In genomic region chr6:143425182-143425829, GRCm38 (mm10) we compare ENCODE assay signal across 14 mouse cellular contexts.
DNase-seq lines count a peak whose midpoint lies in the region; ATAC-seq and TF ChIP-seq lines count a peak whose summit lies in the region.
"Had no signal": no experiment of that assay in that cellular context is flagged by ENCODE, and none has a peak within 500 bp of the region (broad histone marks: within the 10 kb centered on the region; RNA-seq: fewer than 3 reads in every experiment).

No protein-coding gene starts in this region.

- H3K36me3 ChIP-seq in liver, adult 2 months (ENCODE audit: control insufficient read depth, insufficient read depth, low read length) = no peaks in the 10 kb centered on the region
- no peaks in the 10 kb centered on the region for H3K36me3 ChIP-seq in liver, embryonic 11.5 days (ENCODE audit: control insufficient read depth, insufficient read depth, low read length)
- H3K36me3 ChIP-seq in embryonic facial prominence, embryonic 14.5 days (ENCODE audit: control insufficient read depth, insufficient read depth, low read length) = no peaks in the 10 kb centered on the region
- no peaks in the 10 kb centered on the region for H3K36me3 ChIP-seq in intestine, postnatal 0 days (ENCODE audit: control insufficient read depth, insufficient read depth)
- H3K36me3 ChIP-seq: G1E had no signal

- H3K27ac ChIP-seq in liver, adult 2 months (replicated peaks; ENCODE audit: insufficient read depth, low read depth, low read length) = no peak overlapping the region
- H3K27ac ChIP-seq in liver, embryonic 11.5 days (ENCODE audit: low read depth, low read length) = no peak overlapping the region
- H3K27ac ChIP-seq in embryonic facial prominence, embryonic 14.5 days (replicated peaks; ENCODE audit: low read depth, low read length) = no peak overlapping the region
- no peak overlapping the region for H3K27ac ChIP-seq in intestine, postnatal 0 days (ENCODE audit: low read depth, low read length)
- H3K27ac ChIP-seq: heart, adult 2 months had no signal

- H3K4me1 ChIP-seq in liver, adult 2 months (ENCODE audit: control insufficient read depth, insufficient read depth, low read length) = peaks cover 2% of the 10 kb centered on the region; the same call in 1 of the 2 replicates
- no peaks in the 10 kb centered on the region for H3K4me1 ChIP-seq in liver, embryonic 11.5 days (replicated peaks; ENCODE audit: control insufficient read depth, insufficient read depth, low read length)
- 0 out of 2 replicates have a peak, but pooled peaks cover 3% of the 10 kb centered on the region for H3K4me1 ChIP-seq in embryonic facial prominence, embryonic 14.5 days (ENCODE audit: control insufficient read depth, insufficient read depth, low read length)
- no peaks in the 10 kb centered on the region for H3K4me1 ChIP-seq in intestine, postnatal 0 days (replicated peaks; ENCODE audit: control insufficient read depth, insufficient read depth, low read length)

- H3K79me2 ChIP-seq in liver, adult 2 months (ENCODE audit: control insufficient read depth, insufficient read depth, low read length) = no peaks in the 10 kb centered on the region

- peak overlapping the region; percentile 38; the same call in 1 of the 2 replicates for H3K4me3 ChIP-seq in liver, adult 2 months (ENCODE audit: insufficient read depth, low read depth, low read length)
- no peak overlapping the region for H3K4me3 ChIP-seq in liver, embryonic 11.5 days (ENCODE audit: low read depth, low read length)
- H3K4me3 ChIP-seq in embryonic facial prominence, embryonic 14.5 days (ENCODE audit: low read depth, low read length) = no peak overlapping the region
- peak overlapping the region; percentile 24 for H3K4me3 ChIP-seq in intestine, postnatal 0 days (ENCODE audit: low read depth, low read length)
- H3K4me3 ChIP-seq: heart, adult 2 months had no signal

- H3K27me3 ChIP-seq in liver, adult 2 months (ENCODE audit: control insufficient read depth, insufficient read depth, low read length) = no peaks in the 10 kb centered on the region; the same call in 1 of the 2 replicates
- no peaks in the 10 kb centered on the region for H3K27me3 ChIP-seq in liver, embryonic 11.5 days (replicated peaks; ENCODE audit: control insufficient read depth, insufficient read depth, low read length)
- peaks cover 23% of the 10 kb centered on the region for H3K27me3 ChIP-seq in embryonic facial prominence, embryonic 14.5 days (replicated peaks; ENCODE audit: control insufficient read depth, insufficient read depth, low read length)
- H3K27me3 ChIP-seq in intestine, postnatal 0 days (replicated peaks; ENCODE audit: control insufficient read depth, insufficient read depth, low read length) = no peaks in the 10 kb centered on the region

- WGBS in liver, adult 2 months = 15% methylated on average over 17 of the region's 17 CpGs
- WGBS in liver, embryonic 11.5 days = 70% methylated on average over 17 of the region's 17 CpGs
- 43% methylated on average over 17 of the region's 17 CpGs for whole genome bisulfite sequencing in embryonic facial prominence, embryonic 14.5 days
- WGBS in intestine, postnatal 0 days = 10% methylated on average over 17 of the region's 17 CpGs

- H3K4me2 ChIP-seq in liver, embryonic 11.5 days = no peak overlapping the region
- H3K4me2 ChIP-seq in embryonic facial prominence, embryonic 14.5 days (ENCODE audit: low read depth, low read length) = peak overlapping the region; percentile 30; the same call in 1 of the 2 replicates
- peak overlapping the region; percentile 55 for H3K4me2 ChIP-seq in intestine, postnatal 0 days (replicated peaks; ENCODE audit: low read depth)

- DNase-seq in liver, adult 2 months (ENCODE audit: extremely low read depth, low read depth, low spot score) = peak; percentile 37
- no peak for DNase-seq in liver, embryonic 11.5 days (ENCODE audit: low spot score)
- peak; percentile 59 for DNase-seq in embryonic facial prominence, embryonic 14.5 days (ENCODE audit: low spot score)
- DNase-seq in urinary bladder, adult 18-20 months (ENCODE audit: low spot score in 2 of 2) = no peak
- DNase-seq in right cerebral cortex, postnatal 36 days (ENCODE audit: low spot score in 2 of 2) = no peak
- DNase-seq in embryo, embryonic 10 days (ENCODE audit: low spot score) = no peak
- DNase-seq: adrenal gland, postnatal 10 days; cerebellum, adult 9-11 months; heart, adult 2 months; kidney, adult 11 months; midbrain, embryonic 14.5 days had no signal

- peak overlapping the region; percentile 51; the same call in 1 of the 2 replicates for H3K9ac ChIP-seq in liver, adult 2 months (ENCODE audit: low read depth, low read length)
- no peak overlapping the region for H3K9ac ChIP-seq in liver, embryonic 11.5 days (ENCODE audit: low read depth, low read length)
- no peak overlapping the region for H3K9ac ChIP-seq in embryonic facial prominence, embryonic 14.5 days (ENCODE audit: low read depth, low read length)
- no peak overlapping the region for H3K9ac ChIP-seq in intestine, postnatal 0 days (ENCODE audit: low read depth, low read length)

- no peak for TF ChIP-seq POLR2A in liver, adult 2 months (IDR thresholded peaks at IDR 0.05; ENCODE audit: extremely low read depth, insufficient read depth, low read length)

- no peaks in the 10 kb centered on the region for H3K9me3 ChIP-seq in liver, embryonic 11.5 days (ENCODE audit: control insufficient read depth, low read length)
- H3K9me3 ChIP-seq in embryonic facial prominence, embryonic 14.5 days (ENCODE audit: control insufficient read depth, low read length) = 0 out of 2 replicates have a peak, but pooled peaks cover 5% of the 10 kb centered on the region
- H3K9me3 ChIP-seq in intestine, postnatal 0 days (ENCODE audit: control insufficient read depth) = no peaks in the 10 kb centered on the region

- TF ChIP-seq CTCF in liver, adult 2 months (IDR thresholded peaks at IDR 0.05; ENCODE audit: low read depth, low read length) = no peak
- no peak for TF ChIP-seq CTCF in intestine, postnatal 0 days (IDR thresholded peaks at IDR 0.05; ENCODE audit: low read depth)

- ATAC-seq in liver, embryonic 11.5 days (replicated peaks; ENCODE audit: low FRiP score) = no peak
- ATAC-seq in embryonic facial prominence, embryonic 14.5 days (ENCODE audit: low read depth) = peak; percentile 41; the same call in 1 of the 2 replicates
- 0 out of 2 replicates have a peak, but pooled peaks have one; percentile 36 for ATAC-seq in intestine, postnatal 0 days
- 0 out of 2 replicates have a peak, but pooled peaks have one; percentile 15 for ATAC-seq in megakaryocyte, adult 5-6 weeks (ENCODE audit: poor library complexity, severe bottlenecking)

Comparison
In these comparisons a context has a peak if more than half of its experiments do, and no peak if none do; other contexts are left out.
1. DNase-seq: peak in liver, adult 2 months (single experiment) and embryonic facial prominence, embryonic 14.5 days (single experiment); none in liver, embryonic 11.5 days (single experiment), urinary bladder, adult 18-20 months (0 of 2), right cerebral cortex, postnatal 36 days (0 of 2) and embryo, embryonic 10 days (single experiment).
2. H3K4me3 ChIP-seq: peak in liver, adult 2 months (single experiment) and intestine, postnatal 0 days (single experiment); none in liver, embryonic 11.5 days (single experiment) and embryonic facial prominence, embryonic 14.5 days (single experiment).